32 mouse cellular contexts compared by ENCODE assay signal in genomic region chr12:55539157-55539556, GRCm38 (mm10). TPM values are rescaled to one million over a fixed set of nuclear protein-coding genes. Genes with fewer than 3 reads are reported as not detected.
"Had no signal": no experiment of that assay in that cellular context is flagged by ENCODE, and none has a peak within 500 bp of the region (broad histone marks: within the 10 kb centered on the region; RNA-seq: fewer than 3 reads in every experiment).

No protein-coding gene starts in this region.

- DNase-seq: gastrocnemius, adult 2 months; gastrocnemius, postnatal 10 days; gastrocnemius, postnatal 25 days; heart, adult 2 months; heart, postnatal 14 days; heart, postnatal 36 days; kidney, adult 11 months; kidney, adult 2 months; kidney, adult 9 months; kidney, postnatal 14 days; kidney, postnatal 36 days; layer of hippocampus, adult 9-11 months; layer of hippocampus, postnatal 36 days; left cerebral cortex, postnatal 4 days; liver, embryonic 13.5 days had no signal

- H3K36me3 ChIP-seq: heart, embryonic 13.5 days; heart, embryonic 15.5 days; hindbrain, embryonic 10.5 days; hindbrain, embryonic 12.5 days; kidney, embryonic 15.5 days; limb, embryonic 13.5 days; limb, embryonic 15.5 days; liver, embryonic 13.5 days; liver, embryonic 15.5 days had no signal

- H3K4me1 ChIP-seq: heart, embryonic 13.5 days; heart, embryonic 15.5 days; hindbrain, embryonic 10.5 days; kidney, embryonic 15.5 days; limb, embryonic 13.5 days; limb, embryonic 15.5 days; liver, embryonic 13.5 days; liver, embryonic 15.5 days had no signal

- H3K9me3 ChIP-seq: heart, embryonic 13.5 days; heart, embryonic 15.5 days; hindbrain, embryonic 10.5 days; hindbrain, embryonic 12.5 days; kidney, embryonic 15.5 days; limb, embryonic 13.5 days; limb, embryonic 15.5 days; liver, embryonic 13.5 days; liver, embryonic 15.5 days had no signal

- H3K9ac ChIP-seq: heart, embryonic 13.5 days; heart, embryonic 15.5 days; hindbrain, embryonic 14.5 days; kidney, embryonic 15.5 days; limb, embryonic 13.5 days; limb, embryonic 15.5 days; liver, embryonic 13.5 days; liver, embryonic 15.5 days had no signal

- H3K4me2 ChIP-seq: heart, embryonic 11.5 days; heart, embryonic 13.5 days; heart, embryonic 15.5 days; hindbrain, embryonic 12.5 days; hindbrain, embryonic 14.5 days; kidney, embryonic 15.5 days; limb, embryonic 13.5 days; limb, embryonic 15.5 days; liver, embryonic 13.5 days; liver, embryonic 15.5 days had no signal

- ATAC-seq: intestine, embryonic 16.5 days had no signal

- H3K27ac ChIP-seq: gastrocnemius, adult 2 months; heart, adult 2 months; heart, embryonic 13.5 days; heart, embryonic 15.5 days; hindbrain, embryonic 10.5 days; hindbrain, embryonic 14.5 days; kidney, embryonic 15.5 days; kidney, postnatal 0 days; limb, embryonic 13.5 days; limb, embryonic 15.5 days; liver, embryonic 13.5 days; liver, embryonic 15.5 days had no signal

- H3K4me3 ChIP-seq: gastrocnemius, adult 2 months; heart, adult 2 months; heart, embryonic 13.5 days; heart, embryonic 15.5 days; hindbrain, embryonic 10.5 days; hindbrain, embryonic 12.5 days; kidney, embryonic 15.5 days; limb, embryonic 13.5 days; limb, embryonic 15.5 days; liver, embryonic 13.5 days; liver, embryonic 15.5 days had no signal

RNA-seq across cellular contexts. Expression of gene Aldoart2, which starts 25.9 kb away (rescaled TPM):
- polyA plus RNA-seq: heart, embryonic 13.5 days; heart, postnatal 0 days; hindbrain, embryonic 10.5 days; hindbrain, embryonic 12.5 days; hindbrain, embryonic 14.5 days; hindbrain, embryonic 16.5 days; intestine, embryonic 14.5 days; intestine, embryonic 16.5 days; kidney, embryonic 15.5 days; kidney, postnatal 0 days; limb, embryonic 11.5 days; limb, embryonic 13.5 days; limb, embryonic 15.5 days; liver, adult 2 months; liver, embryonic 13.5 days; liver, embryonic 15.5 days had no signal
